Mouse (Mus musculus): ENCODE measurements around the gene Atp6v1g1. TPM values are rescaled to one million over a fixed set of nuclear protein-coding genes. Genes with fewer than 3 reads are reported as not detected.

Atp6v1g1 gene
- total RNA-seq, 4 experiments from 2014 or later = 110 to 144 (median 128) TPM

DNA sequence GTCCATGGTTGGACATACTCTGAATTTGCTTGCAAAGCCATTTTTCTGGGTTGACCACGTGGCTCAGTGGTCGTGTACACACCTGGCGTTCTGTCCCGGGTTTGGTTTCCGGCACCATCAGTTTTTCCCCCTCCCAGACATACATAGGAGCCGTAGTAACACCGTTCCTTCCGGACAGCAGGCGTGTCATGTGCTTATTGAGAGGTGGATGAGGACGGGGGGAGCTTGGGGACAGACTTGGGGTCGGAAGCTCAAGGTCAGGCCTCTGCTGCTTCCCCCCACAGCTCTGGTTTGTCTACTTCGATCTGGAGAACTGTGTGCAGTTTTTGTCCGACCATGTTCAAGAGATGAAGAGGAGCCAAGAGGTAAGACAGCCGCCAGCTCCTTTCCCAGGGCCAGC, 35.1 kb downstream of the Atp6v1g1 start:
- DNase-seq (ENCODE audit: low spot score in 2 of 2) = no peak

DNA sequence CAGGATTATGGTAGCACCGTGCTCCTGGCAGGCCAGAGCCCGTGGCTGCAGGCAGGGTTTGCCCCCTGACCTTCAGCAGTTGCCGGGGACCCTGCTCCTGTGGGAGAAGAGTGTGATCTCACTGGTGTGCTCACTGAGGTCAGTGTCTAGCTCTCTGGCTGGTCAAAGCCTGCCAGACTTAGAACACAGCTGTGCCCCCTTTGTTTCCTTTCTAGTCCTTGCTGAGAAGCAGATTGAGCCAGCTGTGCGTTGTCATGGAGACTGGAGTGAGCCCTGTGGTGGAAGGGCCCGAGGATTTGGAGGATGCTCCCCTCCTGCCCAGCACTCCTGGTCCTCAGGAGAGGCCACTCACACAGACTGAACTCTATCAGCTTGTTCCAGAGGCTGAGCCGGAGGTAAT, 35.5 kb downstream of the Atp6v1g1 start:
- no peak for DNase-seq (ENCODE audit: low spot score in 2 of 2)

DNA sequence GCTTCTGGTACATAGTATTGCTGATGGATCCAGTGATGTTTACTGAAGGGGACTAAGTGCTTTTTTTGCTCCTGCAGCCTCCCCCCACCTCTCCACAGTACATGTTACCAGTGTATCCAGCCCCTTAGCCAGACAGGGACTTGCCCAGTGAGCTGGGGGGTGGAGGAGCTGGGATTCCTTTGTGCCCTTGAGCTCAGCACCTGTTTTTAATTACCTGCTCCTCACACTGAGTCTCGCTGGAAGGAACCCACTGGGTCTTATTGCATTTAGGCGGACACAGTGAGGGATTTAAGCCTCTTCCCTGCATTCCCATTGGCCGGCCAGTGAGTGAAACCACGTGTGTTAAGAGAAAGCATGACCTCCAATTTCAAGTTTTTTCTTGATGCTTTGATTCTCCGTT, 38.0 kb downstream of the Atp6v1g1 start:
- DNase-seq (ENCODE audit: low spot score in 2 of 2) = no peak

DNA sequence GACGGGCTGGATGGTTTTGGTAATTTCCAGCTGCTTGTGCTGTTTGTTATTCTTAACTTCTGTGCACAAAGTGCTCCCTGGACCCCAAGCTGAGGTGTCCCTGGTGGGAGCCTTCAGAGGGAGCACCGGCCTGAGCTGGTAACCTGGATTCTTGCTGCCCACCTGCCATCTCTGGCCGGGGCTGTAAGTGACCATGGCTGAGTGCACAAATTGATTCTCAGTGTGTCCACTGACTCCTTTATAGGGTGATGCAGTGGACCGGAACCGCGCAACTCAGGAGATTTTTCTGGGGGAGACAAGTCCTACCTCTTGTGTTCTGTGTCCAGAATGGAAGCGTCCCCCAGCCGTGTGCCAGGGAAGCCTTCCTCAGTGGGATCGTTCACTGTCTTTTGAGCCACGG, 40.6 kb downstream of the Atp6v1g1 start:
- no peak for DNase-seq (ENCODE audit: low spot score in 2 of 2)

DNA sequence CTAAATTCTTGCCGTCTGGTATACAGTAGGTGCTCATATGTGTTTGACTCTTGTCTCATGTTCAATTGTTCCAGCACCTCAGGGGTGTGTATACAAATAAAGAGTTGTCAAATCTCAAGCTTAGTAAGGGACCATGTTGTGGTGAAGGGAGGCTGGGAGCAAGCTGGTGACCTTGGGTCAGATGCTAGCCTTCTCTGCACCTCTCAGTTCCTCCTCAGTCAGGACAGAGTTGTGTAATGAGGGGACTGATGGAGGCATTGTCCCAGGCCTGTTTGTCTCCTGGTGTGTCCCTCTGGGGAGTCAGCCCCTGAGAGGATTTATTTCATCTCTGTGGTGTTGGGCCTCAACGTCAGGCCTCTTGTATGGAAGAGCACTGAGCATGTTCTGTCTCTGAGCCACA, 41.7 kb downstream of the Atp6v1g1 start:
- DNase-seq (ENCODE audit: low spot score in 2 of 2) = no peak

DNA sequence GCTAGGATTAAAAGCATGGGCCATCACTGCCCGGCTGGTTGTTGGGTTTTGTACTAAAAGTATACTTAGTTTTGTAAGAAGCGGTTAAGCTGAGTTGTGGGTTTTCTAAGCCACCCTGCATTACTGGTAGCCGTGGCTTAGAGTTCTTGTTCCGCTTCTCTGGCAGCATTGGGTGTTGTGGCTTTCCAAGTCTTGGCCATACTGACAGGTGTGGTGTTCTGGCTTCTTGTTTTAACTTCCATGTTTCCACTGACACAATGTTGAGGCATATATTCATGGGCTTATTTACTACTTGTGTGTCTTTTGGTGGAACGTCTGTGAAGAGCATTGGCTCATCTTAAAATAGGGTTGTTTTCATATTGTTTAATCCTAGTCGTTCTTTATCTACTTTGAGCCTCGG, 45.4 kb downstream of the Atp6v1g1 start:
- DNase-seq (ENCODE audit: low spot score in 2 of 2) = no peak

DNA sequence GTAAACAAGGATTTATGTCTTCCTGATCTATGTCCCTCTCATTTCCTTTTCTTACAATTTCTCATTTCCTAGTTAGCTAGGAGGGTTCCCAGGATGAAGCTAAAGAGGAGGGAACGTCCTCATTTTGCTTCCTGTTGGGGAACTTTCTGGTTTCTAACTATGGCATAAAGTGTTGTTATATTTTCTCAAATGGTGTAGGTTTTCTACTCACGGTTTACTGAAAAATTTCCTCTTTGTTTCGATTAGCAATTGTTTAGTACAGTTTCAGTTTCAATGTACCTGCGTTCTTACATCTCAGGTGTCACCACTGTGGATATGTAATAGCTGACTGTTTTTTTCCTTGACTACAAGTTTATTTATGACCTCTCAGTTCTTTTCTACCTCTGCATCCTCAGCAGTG, 46.0 kb downstream of the Atp6v1g1 start:
- no peak for DNase-seq (ENCODE audit: low spot score in 2 of 2)

DNA sequence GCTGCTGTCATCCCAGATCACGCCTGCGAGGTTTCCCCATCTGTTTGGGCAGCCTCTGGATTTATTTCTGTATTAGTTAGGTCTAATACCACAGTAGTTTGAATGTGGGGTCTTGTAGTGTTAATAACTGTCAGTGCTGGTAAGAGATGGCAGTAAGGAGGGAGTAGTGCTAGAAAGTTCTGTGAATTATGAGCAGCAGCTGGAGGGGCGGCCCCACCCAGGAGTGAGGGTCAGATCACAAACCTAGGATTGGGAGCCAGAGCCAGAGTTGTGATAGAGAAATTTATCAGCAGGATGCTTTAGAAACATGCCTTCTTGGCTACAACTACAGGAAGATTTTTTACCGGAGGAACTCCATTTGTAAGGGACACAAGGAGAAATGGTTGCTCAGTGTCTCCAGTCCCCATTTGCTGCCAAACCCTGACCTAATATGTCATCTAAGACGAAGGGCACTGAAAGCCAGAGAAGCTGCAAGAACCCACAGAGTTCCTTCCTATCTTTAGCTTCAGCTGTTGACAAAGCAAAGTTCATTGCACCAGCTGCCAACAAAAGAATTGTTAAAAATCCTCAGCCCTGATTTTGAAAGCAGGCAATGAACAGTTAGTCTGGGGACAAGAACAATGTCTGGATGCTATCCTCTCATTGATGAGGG, 50.0 kb downstream of the Atp6v1g1 start:
- DNase-seq (ENCODE audit: low spot score in 2 of 2) = no peak

DNA sequence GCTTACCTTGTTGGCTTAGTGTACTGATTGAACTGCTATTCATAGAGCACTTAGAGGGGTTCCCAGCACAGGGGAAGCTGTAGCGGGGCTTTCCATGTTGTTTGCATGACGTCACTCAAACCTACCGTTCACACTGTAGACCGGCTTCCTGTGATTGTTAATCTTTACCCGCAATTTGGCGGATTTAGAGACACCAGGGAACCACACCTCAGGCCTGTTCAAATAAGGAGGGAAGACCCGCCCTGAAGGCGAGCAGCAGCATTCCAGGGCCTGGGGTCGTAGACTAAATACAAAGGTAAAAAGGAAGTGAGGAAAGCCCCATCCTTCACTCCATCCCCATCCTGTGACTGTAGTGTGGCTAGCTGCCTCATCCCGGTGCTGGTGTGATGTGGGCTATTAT, 50.7 kb downstream of the Atp6v1g1 start:
- DNase-seq (ENCODE audit: low spot score in 2 of 2) = no peak

DNA sequence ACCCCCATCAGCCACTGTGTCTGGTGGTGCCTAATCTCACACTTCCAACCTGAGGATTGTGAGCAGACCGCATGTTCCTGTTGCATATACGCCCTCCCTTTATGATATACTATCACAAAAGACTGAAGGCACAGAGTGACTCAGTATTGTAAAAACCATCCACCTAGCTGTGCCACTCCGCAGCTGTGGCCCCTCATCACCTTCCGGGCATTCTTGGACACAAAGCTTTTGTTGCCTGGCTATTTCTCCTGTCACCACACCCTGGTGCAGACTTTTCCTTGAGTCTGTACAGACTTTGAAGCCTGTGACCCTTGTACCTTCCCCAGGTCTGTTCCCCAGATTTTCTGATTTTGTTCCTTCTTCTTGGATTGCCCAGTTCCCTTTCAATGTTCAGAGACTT, 51.4 kb downstream of the Atp6v1g1 start:
- DNase-seq (ENCODE audit: low spot score in 2 of 2) = no peak

Other genes starting within 250 kb of the Atp6v1g1 start
- gene Orm1, start 200.2 kb upstream of the Atp6v1g1 start, total RNA-seq (2022) = not detected
- not detected for gene Orm3, start 188.6 kb upstream of the Atp6v1g1 start, total RNA-seq (2022)
- gene Orm2, start 182.3 kb upstream of the Atp6v1g1 start, total RNA-seq (2022) = not detected
- 1 to 10 TPM; 3.0 to 7.6 (median 5.2) TPM for gene Akna, start 141.4 kb upstream of the Atp6v1g1 start, total RNA-seq (2022)
- 10 to 100 TPM; 23.8 to 32.9 (median 28.2) TPM for gene Whrn, start 48.8 kb upstream of the Atp6v1g1 start, total RNA-seq (2022)
- gene Tmem268, start 14.0 kb downstream of the Atp6v1g1 start, total RNA-seq (2022) = 1 to 10 TPM; 6.5 to 9.6 (median 9.0) TPM
- gene Gm11213, start 60.5 kb downstream of the Atp6v1g1 start, total RNA-seq (2022) = not detected
- not detected for gene Tex48, start 77.7 kb downstream of the Atp6v1g1 start, total RNA-seq (2022)
- not detected for gene Gm11214, start 118.6 kb downstream of the Atp6v1g1 start, total RNA-seq (2022)
- not detected for gene Tnfsf15, start 200.3 kb downstream of the Atp6v1g1 start, total RNA-seq (2022)